Mouse (Mus musculus) ES-E14 (cell line): ENCODE measurements around the gene Hoxd13. TPM values are rescaled to one million over a fixed set of nuclear protein-coding genes. Genes with fewer than 3 reads are reported as not detected.

Experiments used
- DNase-seq: peaks from one replicate; pipeline ENCODE4 v3.0.0-alpha.2; 2013; ENCODE audit warnings: low read depth, low spot score
- H3K27ac ChIP-seq: 2 replicates; pipeline ENCODE4 v1.5.1; 2012; ENCODE audit warnings: low read depth, mild to moderate bottlenecking, low read length, moderate library complexity, mixed read lengths; ENCODE audit not compliant: poor library complexity, insufficient read depth, severe bottlenecking
- H3K36me3 ChIP-seq: 2 replicates; pipeline ENCODE4 v1.6.1; 2012; ENCODE audit warnings: mild to moderate bottlenecking, low read length, moderate library complexity, mixed read lengths; ENCODE audit not compliant: control insufficient read depth, poor library complexity, insufficient read depth, severe bottlenecking
- H3K4me1 ChIP-seq, 2 experiments: fragments of 150-350 bp in 1 of 2; sonication (generic) in 1 of 2; 2 replicates each; pipeline ENCODE4 v1.6.1; 2012; ENCODE audit warnings: low read length in 2 of 2, mild to moderate bottlenecking in 1 of 2, mixed read lengths in 1 of 2; ENCODE audit not compliant: control insufficient read depth in 2 of 2, insufficient read depth in 2 of 2, poor library complexity in 1 of 2
- H3K4me3 ChIP-seq, 2 experiments: fragments of 150-350 bp in 1 of 2; sonication (generic) in 1 of 2; 2 replicates each; pipeline ENCODE4 v1.5.1; 2012; ENCODE audit warnings: low read length in 2 of 2, low read depth in 1 of 2, mild to moderate bottlenecking in 1 of 2, mixed read lengths in 1 of 2; ENCODE audit not compliant: insufficient read depth in 1 of 2, poor library complexity in 1 of 2, severe bottlenecking in 1 of 2
- H3K9ac ChIP-seq: 2 replicates; pipeline ENCODE4 v1.6.1; 2012; ENCODE audit warnings: low read depth, mild to moderate bottlenecking, low read length, mixed read lengths; ENCODE audit not compliant: poor library complexity, insufficient read depth, severe bottlenecking
- H3K9me3 ChIP-seq: fragments of 150-350 bp; sonication (generic); 2 replicates; pipeline ENCODE4 v1.6.1; 2012; ENCODE audit warnings: low read depth, mild to moderate bottlenecking, low read length; ENCODE audit not compliant: control insufficient read depth, insufficient read depth
- CHD2 ChIP-seq: IDR thresholded peaks from 2 replicates; pipeline ENCODE4 v1.6.1; 2014; ENCODE audit warnings: mild to moderate bottlenecking, low read depth, low read length, inconsistent platforms
- HCFC1 ChIP-seq: IDR thresholded peaks from 2 replicates; pipeline ENCODE4 v1.6.1; 2012; ENCODE audit warnings: low read length, inconsistent platforms, borderline replicate concordance; ENCODE audit not compliant: insufficient read depth
- MAFK ChIP-seq: IDR thresholded peaks from 2 replicates; pipeline ENCODE4 v1.6.1; 2014; ENCODE audit warnings: mild to moderate bottlenecking, low read depth, low read length, inconsistent platforms; ENCODE audit not compliant: insufficient read depth
- ZC3H11A ChIP-seq: IDR thresholded peaks from 2 replicates; pipeline ENCODE4 v1.6.1; 2012; ENCODE audit warnings: low read depth, mild to moderate bottlenecking, inconsistent platforms, low read length, borderline replicate concordance
- ZNF384 ChIP-seq: IDR thresholded peaks from 2 replicates; pipeline ENCODE4 v1.6.1; 2012; ENCODE audit warnings: low read depth, low read length, inconsistent platforms
- in situ Hi-C, 2 experiments: fragments of 600-800 bp; cut with MboI; formaldehyde crosslinking; loops; one replicate each; pipeline ENCODE4 v1.15.1; 2025; ENCODE audit warnings: low sequenced_read_pairs in 2 of 2, inconsistent platforms in 1 of 2; ENCODE audit not compliant: unreplicated experiment in 2 of 2
- total RNA-seq: library from RNA; depleted of rRNA; stranded (reverse); fragments of 300-350 nt; gene quantifications from 2 replicates; pipeline ENCODE4 v1.2.3, GENCODE M21; 2012

Hoxd13 gene
- total RNA-seq, 1 experiment, result 0.98 TPM

DNA sequence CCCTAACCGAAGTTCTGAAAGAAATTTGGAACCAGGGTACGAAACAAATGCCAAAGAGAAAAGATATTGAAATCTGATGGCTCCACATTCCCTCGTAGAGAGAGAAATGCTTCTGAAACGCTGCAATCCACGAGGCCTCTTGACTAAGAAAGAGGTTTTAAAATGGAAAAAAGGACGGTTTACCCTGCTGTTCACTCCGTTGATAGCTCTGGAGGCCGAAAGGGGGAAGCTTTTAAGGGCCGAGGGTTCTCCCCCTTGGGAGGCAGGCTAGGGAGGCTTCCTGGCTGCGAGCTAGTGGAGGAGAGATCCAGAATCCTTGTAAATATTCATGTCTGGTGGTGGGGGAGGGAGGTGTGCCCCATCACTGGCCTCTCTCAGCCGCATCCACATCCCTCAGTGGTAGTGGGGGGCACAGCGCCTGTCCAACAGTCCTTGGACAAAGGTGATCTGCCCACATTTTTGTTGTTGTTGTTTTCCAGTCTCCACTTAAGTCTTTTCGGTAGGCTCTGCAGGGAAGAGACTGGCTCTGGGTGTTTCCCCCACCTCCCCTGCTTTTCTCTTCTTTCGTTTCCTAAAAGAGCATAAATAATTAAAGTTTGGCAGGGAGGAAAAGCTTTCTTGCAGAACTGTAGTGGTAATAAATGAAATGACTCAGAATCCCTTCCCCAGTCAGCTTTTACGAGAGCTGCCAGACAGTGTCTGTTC is 10.9 kb downstream of the Hoxd13 start, which contains the start of gene Hoxd11:
Gene Hoxd11 (plus strand): TSS at position 667 of the 705 bp plus-strand sequence.
- no peaks in the 10 kb centered on the region for H3K36me3 ChIP-seq
- no peak for DNase-seq
- peak within 1 kb of the TSS in 1 of 2 experiments; percentile 23; a peak in 2 of 4 replicates for H3K4me3 ChIP-seq
- peaks cover 0 to 10% of the 10 kb centered on the region in 2 experiments; a peak in 1 of 4 replicates for H3K4me1 ChIP-seq
- no peaks in the 10 kb centered on the region for H3K9me3 ChIP-seq
- in situ Hi-C loops, result loop anchor here in 1 of 2 experiments (25.0 kb wide), 1 partner anchor 908 kb away; no protein-coding TSS in a partner anchor
- TF ChIP-seq ZNF384, result no peak
- no peak for TF ChIP-seq CHD2
- TF ChIP-seq ZC3H11A, result no peak
- TF ChIP-seq HCFC1, result no peak
- no peak for TF ChIP-seq MAFK
- no peak within 1 kb of the TSS for H3K9ac ChIP-seq
- H3K27ac ChIP-seq, result no peak within 1 kb of the TSS

DNA sequence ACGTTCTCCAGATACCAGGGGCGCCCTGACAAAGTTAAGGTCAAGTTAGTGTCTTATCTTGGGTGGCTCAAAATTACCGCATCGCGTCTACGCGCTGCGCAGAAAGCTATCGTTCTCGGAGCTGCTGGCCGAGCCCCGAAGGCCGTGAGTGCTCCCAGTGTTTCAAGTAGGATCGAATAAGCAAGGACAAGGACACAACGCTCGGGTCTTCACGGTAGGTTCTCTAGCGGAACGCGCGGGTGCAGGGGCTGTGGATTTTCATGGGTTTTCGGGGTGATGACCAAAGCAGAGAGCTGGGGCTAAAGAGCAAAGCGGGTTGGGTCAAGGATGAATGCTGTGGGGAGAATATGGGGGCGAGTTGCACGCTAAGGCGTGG is 11.5 kb downstream of the Hoxd13 start:
- in situ Hi-C loops, result loop anchor here in 1 of 2 experiments (25.0 kb wide), 1 partner anchor 908 kb away; no protein-coding TSS in a partner anchor
- Histone ChIP-seq H3K27ac (no peak overlapping the region), H3K4me1 (peaks cover 0 to 10% of the 10 kb centered on the region in 2 experiments; a peak in 1 of 4 replicates), H3K4me3 (no peak overlapping the region; a peak in 1 of 4 replicates), H3K36me3 (no peaks in the 10 kb centered on the region), H3K9me3 (no peaks in the 10 kb centered on the region), H3K9ac (no peak overlapping the region)
- DNase-seq, result no peak
- TF ChIP-seq MAFK (no peak), ZNF384 (no peak), HCFC1 (no peak), CHD2 (no peak), ZC3H11A (no peak)

DNA sequence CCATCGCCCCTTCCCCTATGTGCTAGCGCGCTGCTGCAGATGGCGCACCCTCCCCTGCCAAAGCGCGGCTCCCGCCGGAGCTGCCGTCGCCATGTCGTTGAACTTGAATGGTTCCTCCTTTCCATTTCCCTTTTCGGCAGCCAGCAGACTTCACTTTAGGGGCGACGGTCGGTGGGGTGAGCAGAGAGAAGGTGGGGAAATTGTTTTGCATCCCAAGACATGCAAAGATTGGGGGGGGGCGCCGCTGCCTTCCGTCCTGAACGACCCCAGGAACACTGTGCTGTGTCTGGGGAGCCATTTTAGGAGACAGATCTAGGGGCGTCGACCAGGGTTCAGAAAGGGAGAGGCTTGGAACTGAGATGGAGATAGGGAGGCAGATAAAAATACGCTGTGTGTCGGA is 11.9 kb downstream of the Hoxd13 start:
- DNase-seq, result no peak
- in situ Hi-C loops, result loop anchor here (10.0 to 25.0 kb wide), 2 partner anchors 65 to 907 kb away; no protein-coding TSS in a partner anchor
- no peak overlapping the region for H3K9ac ChIP-seq
- no peak overlapping the region for H3K27ac ChIP-seq
- peaks cover 0 to 10% of the 10 kb centered on the region in 2 experiments; a peak in 1 of 4 replicates for H3K4me1 ChIP-seq
- H3K4me3 ChIP-seq, result peak overlapping the region in 1 of 2 experiments; percentile 23; a peak in 2 of 4 replicates
- H3K9me3 ChIP-seq, result no peaks in the 10 kb centered on the region
- TF ChIP-seq MAFK (no peak), ZNF384 (no peak), HCFC1 (no peak), CHD2 (no peak), ZC3H11A (no peak)
- H3K36me3 ChIP-seq, result no peaks in the 10 kb centered on the region

DNA sequence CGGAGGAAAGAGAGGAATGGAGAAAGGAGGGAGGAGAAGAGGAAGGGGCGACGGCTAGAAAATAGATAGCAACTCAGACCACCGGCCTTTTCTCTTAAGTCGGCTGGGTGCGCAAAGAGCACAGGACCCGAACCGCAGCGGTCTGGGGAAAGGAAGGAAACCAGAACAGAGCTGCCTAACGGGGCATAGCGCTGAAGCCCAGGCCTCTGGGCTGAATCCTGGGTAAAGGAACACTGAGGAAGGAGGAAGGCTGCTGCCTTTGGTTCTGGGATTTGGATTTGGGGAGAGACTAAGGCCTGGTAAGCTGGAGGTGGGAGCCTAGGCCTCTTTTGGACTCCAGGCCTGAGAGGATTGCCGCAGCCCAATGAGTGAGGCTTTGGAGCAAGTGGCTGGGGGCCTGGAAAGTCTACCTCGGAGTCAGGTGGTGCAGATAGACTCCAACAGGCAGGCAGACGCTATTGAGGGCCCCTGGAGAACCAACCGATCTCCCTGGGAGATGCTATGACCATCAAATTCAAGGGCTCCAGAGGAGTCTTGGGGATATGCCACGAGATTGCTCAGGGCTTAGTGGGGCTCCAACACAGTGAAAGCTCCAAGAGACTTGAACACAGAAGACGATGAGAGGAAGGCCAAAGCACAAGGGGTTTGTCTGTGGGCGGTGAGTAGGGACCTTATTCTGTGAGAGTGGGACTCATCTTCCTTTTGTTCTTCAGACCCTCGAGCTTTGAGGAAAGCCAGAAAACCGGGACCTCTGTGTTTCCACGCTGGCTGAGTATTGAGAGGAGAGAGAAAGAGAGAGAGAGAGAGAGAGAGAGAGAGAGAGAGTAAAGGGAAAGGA is 12.7 kb downstream of the Hoxd13 start:
- no peaks in the 10 kb centered on the region for H3K36me3 ChIP-seq
- H3K4me3 ChIP-seq, result no peak overlapping the region
- H3K27ac ChIP-seq, result no peak overlapping the region
- no peaks in the 10 kb centered on the region for H3K9me3 ChIP-seq
- H3K4me1 ChIP-seq, result peaks cover 0 to 8% of the 10 kb centered on the region in 2 experiments; a peak in 1 of 4 replicates
- no peak overlapping the region for H3K9ac ChIP-seq
- no peak for DNase-seq
- in situ Hi-C loops, result loop anchor here (10.0 to 25.0 kb wide), 2 partner anchors 64 to 907 kb away; no protein-coding TSS in a partner anchor
- TF ChIP-seq ZNF384 (no peak), CHD2 (no peak), HCFC1 (no peak), MAFK (no peak), ZC3H11A (no peak)
